Mouse (Mus musculus) CH12.LX (cell line): ENCODE data around the gene Palm. TPM values are rescaled to one million over a fixed set of nuclear protein-coding genes. Genes with fewer than 3 reads are reported as not detected.

Source experiments
- DNase-seq: peaks from one replicate; pipeline ENCODE4 v3.0.0-alpha.2; 2013; ENCODE audit errors: extremely low read depth
- H3K27ac ChIP-seq: 2 replicates; pipeline ENCODE4 v1.5.1; 2012; ENCODE audit warnings: low read depth, mild to moderate bottlenecking, control low read depth, moderate library complexity; ENCODE audit not compliant: insufficient read depth
- H3K27me3 ChIP-seq: replicated peaks from 2 replicates; pipeline ENCODE3; 2012; ENCODE audit warnings: inconsistent platforms
- H3K36me3 ChIP-seq, 2 experiments: replicated peaks in 1 of 2; 2 replicates each; pipeline versions ENCODE3 to v1.6.1; 2012; ENCODE audit warnings: inconsistent platforms in 1 of 2, low read length in 1 of 2, mild to moderate bottlenecking in 1 of 2, mixed read lengths in 1 of 2, moderate library complexity in 1 of 2; ENCODE audit not compliant: control insufficient read depth in 1 of 2, insufficient read depth in 1 of 2
- H3K4me1 ChIP-seq, 2 experiments: 2 replicates each; pipeline ENCODE4 v1.6.1; 2012; ENCODE audit warnings: inconsistent platforms in 1 of 2, moderate library complexity in 1 of 2; ENCODE audit not compliant: insufficient read depth in 2 of 2, control insufficient read depth in 1 of 2
- H3K4me2 ChIP-seq: 2 replicates; pipeline ENCODE4 v1.6.1; 2012; ENCODE audit warnings: low read depth, mild to moderate bottlenecking, control low read depth; ENCODE audit not compliant: poor library complexity, insufficient read depth, severe bottlenecking
- H3K4me3 ChIP-seq, 3 experiments: fragments of 150-350 bp in 1 of 3; sonication (generic) in 1 of 3; replicated peaks in 1 of 3; 2 replicates each; pipeline versions ENCODE3 to v1.5.1; 2011 to 2012; ENCODE audit warnings: low read depth in 2 of 3, low read length in 2 of 3, mild to moderate bottlenecking in 2 of 3, moderate library complexity in 2 of 3, control low read depth in 1 of 3, improper control_type of control experiment in 1 of 3, inconsistent platforms in 1 of 3, mixed read lengths in 1 of 3; ENCODE audit not compliant: poor library complexity in 1 of 3
- H3K79me2 ChIP-seq: replicated peaks from 2 replicates; pipeline ENCODE4 v1.6.1; 2012; ENCODE audit warnings: mild to moderate bottlenecking, moderate library complexity; ENCODE audit not compliant: control insufficient read depth, poor library complexity, insufficient read depth, severe bottlenecking; ENCODE audit errors: extremely low read depth
- H3K9ac ChIP-seq: 2 replicates; pipeline ENCODE4 v1.6.1; 2012; ENCODE audit warnings: low read depth, mild to moderate bottlenecking, control low read depth, moderate library complexity; ENCODE audit not compliant: insufficient read depth
- H3K9me3 ChIP-seq: replicated peaks from 2 replicates; pipeline ENCODE3; 2012; ENCODE audit warnings: low read length, inconsistent platforms, mixed read lengths
- BHLHE40 ChIP-seq: IDR thresholded peaks from 2 replicates; pipeline ENCODE4 v1.6.1; 2011; ENCODE audit warnings: mild to moderate bottlenecking, low read depth, low read length, improper control_type of control experiment
- CTCF ChIP-seq, 2 experiments: IDR thresholded peaks in 1 of 2; conservative IDR thresholded peaks in 1 of 2; 2 replicates each; pipeline ENCODE4 v1.5.1; 2011 to 2012; ENCODE audit warnings: low read depth in 2 of 2, low read length in 2 of 2, improper control_type of control experiment in 1 of 2, inconsistent platforms in 1 of 2, mild to moderate bottlenecking in 1 of 2, moderate library complexity in 1 of 2
- E2F4 ChIP-seq: IDR thresholded peaks from 2 replicates; pipeline ENCODE4 v1.6.1; 2011; ENCODE audit warnings: low read depth, low read length, improper control_type of control experiment; ENCODE audit not compliant: insufficient replicate concordance
- ELF1 ChIP-seq: IDR thresholded peaks from 2 replicates; pipeline ENCODE4 v1.6.1; 2014; ENCODE audit warnings: low read depth, mild to moderate bottlenecking, inconsistent platforms, low read length, improper control_type of control experiment
- EP300 ChIP-seq: IDR thresholded peaks from 2 replicates; pipeline ENCODE4 v1.6.1; 2011; ENCODE audit warnings: low read length, improper control_type of control experiment
- ETS1 ChIP-seq: conservative IDR thresholded peaks from 2 replicates; pipeline ENCODE4 v1.6.1; 2012; ENCODE audit warnings: low read depth, mild to moderate bottlenecking, inconsistent platforms, low read length, improper control_type of control experiment, moderate library complexity
- GABPA ChIP-seq: IDR thresholded peaks from 2 replicates; pipeline ENCODE4 v1.6.1; 2012; ENCODE audit warnings: low read depth, low read length, improper control_type of control experiment, inconsistent platforms; ENCODE audit not compliant: insufficient replicate concordance
- HCFC1 ChIP-seq: IDR thresholded peaks from 2 replicates; pipeline ENCODE4 v1.6.1; 2012; ENCODE audit warnings: low read depth, mild to moderate bottlenecking, inconsistent platforms, low read length, improper control_type of control experiment
- IRF4 ChIP-seq: IDR thresholded peaks from 2 replicates; pipeline ENCODE4 v1.6.1; 2014; ENCODE audit warnings: low read depth, mild to moderate bottlenecking, inconsistent platforms, low read length, improper control_type of control experiment
- JUN ChIP-seq: IDR thresholded peaks from 2 replicates; pipeline ENCODE4 v1.6.1; 2011; ENCODE audit warnings: low read depth, mild to moderate bottlenecking, low read length, improper control_type of control experiment, moderate library complexity; ENCODE audit not compliant: insufficient read depth
- JUND ChIP-seq: conservative IDR thresholded peaks from 2 replicates; pipeline ENCODE4 v1.6.1; 2011; ENCODE audit warnings: low read depth, low read length, improper control_type of control experiment
- MAX ChIP-seq: IDR thresholded peaks from 2 replicates; pipeline ENCODE4 v1.6.1; 2011; ENCODE audit warnings: low read length, improper control_type of control experiment
- MEF2A ChIP-seq: IDR thresholded peaks from 2 replicates; pipeline ENCODE4 v1.6.1; 2014; ENCODE audit warnings: low read depth, mild to moderate bottlenecking, inconsistent platforms, low read length, improper control_type of control experiment, borderline replicate concordance
- MXI1 ChIP-seq: IDR thresholded peaks from 2 replicates; pipeline ENCODE4 v1.6.1; 2011; ENCODE audit warnings: mild to moderate bottlenecking, low read depth, low read length, improper control_type of control experiment
- MYC ChIP-seq: IDR thresholded peaks from 2 replicates; pipeline ENCODE4 v1.6.1; 2011; ENCODE audit warnings: low read depth, mild to moderate bottlenecking, improper control_type of control experiment, low read length
- POLR2AphosphoS2 ChIP-seq: IDR thresholded peaks from 2 replicates; pipeline ENCODE4 v1.6.1; 2011; ENCODE audit warnings: low read depth, low read length, improper control_type of control experiment
- RCOR1 ChIP-seq: conservative IDR thresholded peaks from 2 replicates; pipeline ENCODE4 v1.6.1; 2012; ENCODE audit warnings: low read depth, mild to moderate bottlenecking, inconsistent platforms, low read length, improper control_type of control experiment
- SMC3 ChIP-seq: IDR thresholded peaks from 2 replicates; pipeline ENCODE4 v1.6.1; 2011; ENCODE audit warnings: low read depth, low read length, improper control_type of control experiment
- USF1 ChIP-seq: IDR thresholded peaks from 2 replicates; pipeline ENCODE4 v1.6.1; 2014; ENCODE audit warnings: low read depth, mild to moderate bottlenecking, inconsistent platforms, low read length, improper control_type of control experiment
- USF2 ChIP-seq: conservative IDR thresholded peaks from 2 replicates; pipeline ENCODE4 v1.6.1; 2011; ENCODE audit warnings: low read depth, low read length, improper control_type of control experiment
- ZC3H11A ChIP-seq: IDR thresholded peaks from 2 replicates; pipeline ENCODE4 v1.6.1; 2012; ENCODE audit warnings: low read depth, mild to moderate bottlenecking, inconsistent platforms, low read length, improper control_type of control experiment
- ZKSCAN1 ChIP-seq: IDR thresholded peaks from 2 replicates; pipeline ENCODE4 v1.6.1; 2012; ENCODE audit warnings: low read depth, inconsistent platforms, low read length, improper control_type of control experiment, borderline replicate concordance
- ZMIZ1 ChIP-seq: IDR thresholded peaks from 2 replicates; pipeline ENCODE4 v1.6.1; 2012; ENCODE audit warnings: low read depth, mild to moderate bottlenecking, inconsistent platforms, low read length, improper control_type of control experiment
- ZNF384 ChIP-seq: IDR thresholded peaks from 2 replicates; pipeline ENCODE4 v1.6.1; 2012; ENCODE audit warnings: low read depth, low read length, improper control_type of control experiment, inconsistent platforms
- dilution Hi-C: fragments of 300-500 bp; cut with MboI; formaldehyde crosslinking; loops from 2 replicates; pipeline ENCODE4 v1.14.3; 2020; ENCODE audit warnings: low sequenced_read_pairs; ENCODE audit not compliant: extremely low pct_unique_long_range_greater_than_20kb, extremely low pct_ligation_motif_present
- in situ Hi-C: fragments of 300-500 bp; cut with MboI; formaldehyde crosslinking; loops from 3 replicates; pipeline ENCODE4 v1.14.3; 2019; ENCODE audit warnings: low sequenced_read_pairs, low pct_ligation_motif_present, low pct_unique_long_range_greater_than_20kb, mixed read lengths
- polyA plus RNA-seq: library from polyadenylated mRNA; unstranded; fragments of >175 nt; gene quantifications from 2 replicates; pipeline ENCODE4 v1.2.1, GENCODE M21; 2012; ENCODE audit warnings: low read depth; ENCODE audit not compliant: insufficient read length
- total RNA-seq, 2 experiments: library from RNA; depleted of rRNA; stranded (reverse); fragments of 300-350 nt in 1 of 2; fragments of >200 nt in 1 of 2; gene quantifications; 2 replicates each; pipeline ENCODE4 v1.2.3; 2012 to 2014

Palm gene
- total and polyA plus RNA-seq, 3 experiments: 0.78 to 5.3 (median 2.5) TPM

DNA sequence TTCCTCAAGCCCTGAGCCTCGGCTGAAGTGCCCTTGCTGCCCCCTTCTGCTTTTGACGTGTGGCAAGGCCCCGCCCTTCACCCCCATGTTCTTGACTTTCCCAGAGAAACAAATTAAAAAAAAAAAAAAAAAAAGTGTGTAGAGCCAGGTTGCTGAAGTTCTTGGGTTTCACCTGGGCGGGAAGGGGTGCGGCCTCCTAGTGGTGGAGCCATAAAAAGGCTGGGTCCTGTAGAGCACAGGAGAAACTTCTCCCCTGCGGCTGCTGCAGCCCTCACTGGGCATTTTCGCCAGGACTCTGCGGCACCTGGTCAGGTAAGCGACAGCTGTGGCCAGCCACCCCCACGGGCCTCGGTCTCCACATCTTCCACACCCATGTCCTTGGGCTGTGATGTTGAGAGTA, 27.4 kb downstream of the Palm start, which contains the start of gene Misp:
TSS of gene Misp (plus strand) at position 208 of the 400 bp plus-strand sequence.
- Histone ChIP-seq H3K9ac (no peak within 1 kb of the TSS), H3K9me3 (peaks cover 3% of the 10 kb centered on the region), H3K36me3 (no peaks in the 10 kb centered on the region), H3K4me3 (no peak within 1 kb of the TSS), H3K27me3 (peaks cover 62% of the 10 kb centered on the region), H3K79me2 (no peaks in the 10 kb centered on the region), H3K4me2 (no peak within 1 kb of the TSS), H3K4me1 (peaks cover 2 to 5% of the 10 kb centered on the region in 2 experiments; a peak in 2 of 4 replicates), H3K27ac (no peak within 1 kb of the TSS)
- dilution Hi-C loops (no loop called here), in situ Hi-C loops (no loop called here)
- TF ChIP-seq ZNF384: 0 out of 2 replicates have a peak, but pooled peaks have one; percentile 13
- TF ChIP-seq SMC3: no peak
- no peak for TF ChIP-seq MAX
- TF ChIP-seq CTCF (conservative IDR thresholded peaks at IDR 0.05 in 1 of 2, IDR thresholded peaks at IDR 0.05 in 1 of 2; ENCODE audit: low read depth in 2 of 2, low read length in 2 of 2): peak in 1 of 2 experiments; percentile 18; a peak in 2 of 4 replicates
- no peak for TF ChIP-seq RCOR1
- no peak for DNase-seq

DNA sequence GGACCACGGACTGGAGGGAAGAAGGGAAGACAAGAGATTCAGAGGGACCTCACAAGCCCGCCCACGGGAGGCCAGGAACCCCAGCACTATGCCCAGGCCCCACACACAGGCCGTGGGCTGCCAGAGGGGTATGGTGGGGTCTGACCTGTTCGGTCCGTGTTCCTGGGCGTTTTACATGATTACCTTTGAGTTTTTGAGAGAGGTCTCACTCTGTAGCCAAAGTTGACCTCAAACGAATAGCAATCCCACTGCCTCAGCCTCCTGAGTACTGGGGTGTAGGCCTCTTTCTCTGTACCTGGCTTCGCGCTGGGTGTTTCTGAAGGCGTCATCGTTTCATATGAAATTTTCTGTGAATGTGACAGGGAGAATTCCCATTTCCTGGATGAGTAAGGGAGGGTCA, 28.4 kb downstream of the Palm start:
- TF ChIP-seq USF1: no peak
- TF ChIP-seq JUND: no peak
- TF ChIP-seq E2F4: no peak
- no peak for TF ChIP-seq EP300
- TF ChIP-seq HCFC1: no peak
- TF ChIP-seq POLR2AphosphoS2: no peak
- TF ChIP-seq BHLHE40: no peak
- no peak for TF ChIP-seq RCOR1
- no peak for TF ChIP-seq MEF2A
- TF ChIP-seq MYC: no peak
- no peak for TF ChIP-seq ZNF384
- Histone ChIP-seq H3K27ac (no peak overlapping the region), H3K4me3 (no peak overlapping the region), H3K4me2 (no peak overlapping the region), H3K9ac (no peak overlapping the region), H3K27me3 (peaks cover 71% of the 10 kb centered on the region), H3K36me3 (no peaks in the 10 kb centered on the region), H3K4me1 (peaks cover 2 to 5% of the 10 kb centered on the region in 2 experiments; a peak in 2 of 4 replicates), H3K79me2 (no peaks in the 10 kb centered on the region), H3K9me3 (peaks cover 3% of the 10 kb centered on the region)
- DNase-seq: no peak
- dilution Hi-C loops (no loop called here), in situ Hi-C loops (no loop called here)

DNA sequence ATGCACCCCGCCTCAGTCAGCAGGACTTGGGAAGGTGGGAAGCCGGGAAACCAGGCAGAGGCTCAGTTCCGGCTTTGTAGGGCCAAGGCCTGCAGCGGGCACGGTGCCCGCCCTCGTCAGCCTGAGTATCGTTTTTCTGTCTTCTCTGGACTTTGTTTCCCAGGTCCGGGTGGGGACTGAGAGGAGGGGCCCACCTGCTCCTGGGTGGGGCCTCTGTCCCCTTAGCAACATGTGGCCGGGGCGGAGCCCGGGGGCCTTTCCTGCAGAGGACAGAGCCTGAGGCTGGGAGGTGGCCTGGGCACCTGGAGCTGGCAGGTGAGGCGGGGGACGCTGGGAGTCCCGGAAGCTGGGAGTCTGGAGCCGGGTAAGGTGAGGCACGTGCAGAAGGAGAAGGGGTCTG, 29.0 kb downstream of the Palm start:
- peaks cover 78% of the 10 kb centered on the region for H3K27me3 ChIP-seq
- H3K4me3 ChIP-seq: no peak overlapping the region
- no peaks in the 10 kb centered on the region for H3K79me2 ChIP-seq
- DNase-seq: no peak
- no peak overlapping the region for H3K4me2 ChIP-seq
- H3K27ac ChIP-seq: no peak overlapping the region
- H3K9me3 ChIP-seq: peaks cover 3% of the 10 kb centered on the region
- H3K9ac ChIP-seq: no peak overlapping the region
- in situ Hi-C loops (no loop called here), dilution Hi-C loops (no loop called here)
- H3K4me1 ChIP-seq: peaks cover 2 to 5% of the 10 kb centered on the region in 2 experiments; a peak in 2 of 4 replicates
- H3K36me3 ChIP-seq: no peaks in the 10 kb centered on the region
- TF ChIP-seq JUN (no peak), RCOR1 (no peak), ZKSCAN1 (no peak), SMC3 (no peak), IRF4 (no peak), ETS1 (no peak), ELF1 (no peak), ZMIZ1 (no peak), MYC (no peak), EP300 (no peak), POLR2AphosphoS2 (no peak), ZC3H11A (no peak), GABPA (no peak), ZNF384 (no peak), E2F4 (no peak), MXI1 (no peak), HCFC1 (no peak), USF2 (no peak)
